Mouse (Mus musculus): ENCODE results near the gene Vwc2. TPM values are rescaled to one million over a fixed set of nuclear protein-coding genes. Genes with fewer than 3 reads are reported as not detected.

The Vwc2 gene
- polyA plus RNA-seq, 1 experiment from 2014 or later: 1.1 TPM

DNA sequence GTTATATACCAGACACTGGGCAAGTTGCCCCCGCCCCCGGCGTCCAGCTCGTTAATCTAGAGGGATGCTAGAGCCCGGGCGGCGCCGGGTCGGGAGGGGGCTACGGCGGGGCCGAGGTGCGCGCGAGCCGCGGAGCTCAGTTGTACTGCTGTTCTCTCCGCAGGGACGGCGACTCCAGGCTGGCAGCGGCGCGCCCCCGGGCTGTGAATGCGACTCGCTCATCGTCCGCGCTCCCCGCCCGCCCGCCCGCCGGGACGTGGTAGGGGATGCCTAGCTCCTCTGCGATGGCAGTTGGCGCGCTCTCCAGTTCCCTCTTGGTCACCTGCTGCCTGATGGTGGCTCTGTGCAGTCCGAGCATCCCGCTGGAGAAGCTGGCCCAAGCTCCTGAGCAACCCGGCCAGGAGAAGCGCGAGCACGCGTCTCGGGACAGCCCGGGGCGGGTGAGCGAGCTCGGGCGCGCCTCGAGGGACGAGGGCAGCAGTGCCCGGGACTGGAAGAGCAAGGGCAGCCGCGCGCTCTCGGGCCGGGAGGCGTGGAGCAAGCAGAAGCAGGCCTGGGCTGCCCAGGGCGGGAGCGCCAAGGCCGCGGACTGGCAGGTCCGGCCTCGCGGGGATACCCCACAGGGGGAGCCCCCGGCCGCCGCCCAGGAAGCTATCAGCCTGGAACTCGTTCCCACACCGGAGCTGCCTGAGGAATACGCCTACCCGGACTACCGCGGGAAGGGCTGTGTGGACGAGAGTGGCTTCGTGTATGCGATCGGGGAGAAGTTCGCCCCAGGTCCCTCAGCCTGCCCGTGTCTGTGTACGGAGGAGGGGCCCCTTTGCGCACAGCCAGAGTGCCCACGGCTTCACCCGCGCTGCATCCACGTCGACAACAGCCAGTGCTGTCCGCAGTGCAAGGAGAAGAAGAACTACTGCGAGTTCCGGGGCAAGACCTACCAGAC, 1.9 kb downstream of the Vwc2 start:
- ATAC-seq (ENCODE audit: insufficient number of reproducible peaks, low FRiP score): peak; percentile 54; the same call in 1 of the 2 replicates
- Histone ChIP-seq H3K4me2 (peak overlapping the region; percentile 93), H3K36me3 (no peaks in the 10 kb centered on the region), H3K9me3 (replicated peaks) (no peaks in the 10 kb centered on the region), H3K27me3 (replicated peaks) (peaks cover 74% of the 10 kb centered on the region), H3K4me1 (replicated peaks) (peaks cover 25% of the 10 kb centered on the region), H3K4me3 (peak overlapping the region; percentile 54), H3K27ac (ENCODE audit: poor library complexity, severe bottlenecking) (no peak overlapping the region), H3K9ac (peak overlapping the region; percentile 38; the same call in 1 of the 2 replicates)
- WGBS: under 1% methylated on average over 93 of the region's 93 CpGs

DNA sequence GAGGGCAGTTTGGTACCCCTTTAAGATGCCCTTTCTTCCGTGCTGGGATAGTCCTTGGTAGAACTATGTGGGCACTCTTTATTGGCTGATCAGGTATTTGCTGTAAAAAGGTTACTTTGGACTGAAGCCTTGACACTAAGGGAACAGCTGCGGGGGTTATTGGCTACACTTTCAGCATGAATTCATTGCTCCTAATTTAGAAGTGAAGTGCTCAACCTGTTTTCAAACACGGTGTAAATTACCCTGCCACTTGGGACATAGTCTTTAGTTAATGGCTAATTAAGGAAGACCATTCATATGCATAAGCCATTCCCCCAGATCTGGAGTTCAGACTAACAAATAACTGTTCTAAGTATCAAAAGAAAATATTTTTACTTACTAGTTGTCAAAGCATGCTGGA, 2.7 kb downstream of the Vwc2 start:
- no peak for ATAC-seq (ENCODE audit: insufficient number of reproducible peaks, low FRiP score)
- peak overlapping the region; percentile 54; the same call in 1 of the 2 replicates for H3K4me3 ChIP-seq
- H3K9me3 ChIP-seq (replicated peaks): no peaks in the 10 kb centered on the region
- 13% methylated on average over 3 of the region's 3 CpGs for whole genome bisulfite sequencing
- H3K4me2 ChIP-seq: peak overlapping the region; percentile 93
- H3K9ac ChIP-seq: no peak overlapping the region
- no peaks in the 10 kb centered on the region for H3K36me3 ChIP-seq
- no peak overlapping the region for H3K27ac ChIP-seq (ENCODE audit: poor library complexity, severe bottlenecking)
- H3K4me1 ChIP-seq (replicated peaks): peaks cover 25% of the 10 kb centered on the region
- H3K27me3 ChIP-seq (replicated peaks): peaks cover 71% of the 10 kb centered on the region

- Histone ChIP-seq H3K9ac (no peak overlapping the region), H3K36me3 (no peaks in the 10 kb centered on the region), H3K9me3 (replicated peaks) (no peaks in the 10 kb centered on the region), H3K4me3 (no peak overlapping the region), H3K27ac (ENCODE audit: poor library complexity, severe bottlenecking) (no peak overlapping the region), H3K27me3 (replicated peaks) (peaks cover 18% of the 10 kb centered on the region), H3K4me2 (no peak overlapping the region), H3K4me1 (replicated peaks) (no peaks in the 10 kb centered on the region)
- no peak for ATAC-seq (ENCODE audit: insufficient number of reproducible peaks, low FRiP score)
- 63% methylated on average over 4 of the region's 4 CpGs for WGBS
Measured at GRCm38 (mm10) chr11:11122866-11123265, 8.8 kb downstream of the Vwc2 start.

DNA sequence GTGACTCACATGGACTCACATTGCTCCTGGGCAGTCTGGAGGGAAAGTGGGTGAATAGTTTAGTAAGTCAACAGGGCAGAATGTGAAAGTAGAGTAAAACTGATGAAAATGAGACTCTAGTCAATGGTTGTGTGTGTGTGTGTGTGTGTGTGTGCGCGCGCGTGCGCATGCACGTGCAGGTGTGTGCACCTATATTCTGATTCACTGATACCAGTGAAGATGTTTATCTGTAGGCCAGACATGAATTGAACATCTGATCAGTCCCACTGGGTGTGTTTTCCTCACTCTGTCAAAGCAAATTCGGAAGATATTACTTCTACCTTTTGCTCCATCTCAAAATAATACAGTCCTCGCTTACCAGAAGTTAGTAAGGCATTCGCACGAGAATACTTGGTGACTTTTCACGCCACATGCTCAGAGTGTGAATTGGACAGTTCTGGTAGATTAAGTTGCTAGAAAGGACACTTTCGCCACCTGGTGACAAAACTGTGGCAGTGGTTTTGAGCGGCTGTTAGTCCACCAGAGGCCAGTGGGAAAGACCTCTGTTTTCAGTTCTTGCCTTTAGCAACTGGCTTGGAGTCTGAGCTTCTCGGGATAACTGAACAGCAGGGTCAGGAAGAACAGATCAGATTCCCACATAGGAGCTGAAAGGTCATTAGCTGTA, 17.5 kb downstream of the Vwc2 start:
- Histone ChIP-seq H3K36me3 (no peaks in the 10 kb centered on the region), H3K27me3 (replicated peaks) (no peaks in the 10 kb centered on the region), H3K9ac (no peak overlapping the region), H3K4me3 (no peak overlapping the region), H3K4me1 (replicated peaks) (no peaks in the 10 kb centered on the region), H3K27ac (ENCODE audit: poor library complexity, severe bottlenecking) (no peak overlapping the region), H3K9me3 (replicated peaks) (no peaks in the 10 kb centered on the region), H3K4me2 (no peak overlapping the region)
- WGBS: 52% methylated on average over 14 of the region's 14 CpGs
- no peak for ATAC-seq (ENCODE audit: insufficient number of reproducible peaks, low FRiP score)

DNA sequence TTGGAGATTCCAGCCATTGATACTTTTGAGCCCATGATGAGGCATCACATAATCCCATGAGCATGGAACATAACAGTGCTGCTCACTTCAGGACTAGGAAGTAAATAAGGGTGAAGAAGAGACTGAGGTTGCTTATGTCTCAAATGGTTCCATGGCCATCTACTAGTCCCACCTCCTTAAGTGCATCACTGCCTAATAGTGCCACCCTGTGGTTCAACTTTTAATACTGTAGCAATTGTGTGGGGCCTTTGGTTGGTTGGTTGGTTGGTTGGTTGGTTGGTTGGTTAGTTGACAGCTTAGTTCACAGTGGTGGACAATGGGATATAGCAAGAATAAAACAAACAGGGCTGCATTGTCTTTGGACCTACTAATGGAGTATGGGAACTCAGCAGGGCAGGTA, 26.6 kb downstream of the Vwc2 start:
- H3K9me3 ChIP-seq (replicated peaks): no peaks in the 10 kb centered on the region
- H3K27ac ChIP-seq (ENCODE audit: poor library complexity, severe bottlenecking): no peak overlapping the region
- H3K36me3 ChIP-seq: no peaks in the 10 kb centered on the region
- H3K27me3 ChIP-seq (replicated peaks): no peaks in the 10 kb centered on the region
- no peak overlapping the region for H3K9ac ChIP-seq
- no peak overlapping the region for H3K4me3 ChIP-seq
- no peak overlapping the region for H3K4me2 ChIP-seq
- ATAC-seq (ENCODE audit: insufficient number of reproducible peaks, low FRiP score): no peak
- H3K4me1 ChIP-seq (replicated peaks): no peaks in the 10 kb centered on the region

GRCm38 (mm10) chr11:11152681-11153080, 38.7 kb downstream of the Vwc2 start:
- Histone ChIP-seq H3K4me1 (replicated peaks) (no peaks in the 10 kb centered on the region), H3K36me3 (no peaks in the 10 kb centered on the region), H3K27ac (ENCODE audit: poor library complexity, severe bottlenecking) (no peak overlapping the region), H3K4me3 (no peak overlapping the region), H3K27me3 (replicated peaks) (no peaks in the 10 kb centered on the region), H3K9me3 (replicated peaks) (no peaks in the 10 kb centered on the region; the same call in 1 of the 2 replicates), H3K4me2 (no peak overlapping the region), H3K9ac (no peak overlapping the region)
- 50% methylated on average over 1 of the region's 1 CpGs for WGBS
- ATAC-seq (ENCODE audit: insufficient number of reproducible peaks, low FRiP score): no peak

DNA sequence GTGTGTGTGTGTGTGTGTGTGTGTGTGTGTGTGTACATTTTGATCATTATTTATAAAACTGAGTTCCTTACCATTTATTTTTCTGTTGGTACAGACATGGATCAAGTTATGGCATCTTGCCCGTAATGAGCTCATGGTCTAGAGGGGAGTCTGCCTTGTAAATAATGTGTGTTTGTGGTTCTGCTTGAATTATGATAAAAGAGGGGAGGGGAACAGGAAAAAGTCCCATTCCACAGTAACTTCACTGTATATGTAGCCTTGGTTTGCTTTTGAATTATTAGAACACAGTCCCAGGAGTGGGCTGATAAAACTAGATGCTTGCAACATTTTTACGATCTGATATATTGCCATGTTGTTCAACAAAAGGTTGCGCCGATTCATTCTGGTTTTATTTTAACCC, 57.4 kb downstream of the Vwc2 start:
- H3K4me2 ChIP-seq: no peak overlapping the region
- no peaks in the 10 kb centered on the region for H3K36me3 ChIP-seq
- H3K4me1 ChIP-seq (replicated peaks): no peaks in the 10 kb centered on the region
- no peak overlapping the region for H3K27ac ChIP-seq (ENCODE audit: poor library complexity, severe bottlenecking)
- H3K27me3 ChIP-seq (replicated peaks): no peaks in the 10 kb centered on the region
- no peak for ATAC-seq (ENCODE audit: insufficient number of reproducible peaks, low FRiP score)
- no peak overlapping the region for H3K9ac ChIP-seq
- H3K9me3 ChIP-seq (replicated peaks): no peaks in the 10 kb centered on the region
- no peak overlapping the region for H3K4me3 ChIP-seq
- 83% methylated on average over 4 of the region's 4 CpGs for WGBS

DNA sequence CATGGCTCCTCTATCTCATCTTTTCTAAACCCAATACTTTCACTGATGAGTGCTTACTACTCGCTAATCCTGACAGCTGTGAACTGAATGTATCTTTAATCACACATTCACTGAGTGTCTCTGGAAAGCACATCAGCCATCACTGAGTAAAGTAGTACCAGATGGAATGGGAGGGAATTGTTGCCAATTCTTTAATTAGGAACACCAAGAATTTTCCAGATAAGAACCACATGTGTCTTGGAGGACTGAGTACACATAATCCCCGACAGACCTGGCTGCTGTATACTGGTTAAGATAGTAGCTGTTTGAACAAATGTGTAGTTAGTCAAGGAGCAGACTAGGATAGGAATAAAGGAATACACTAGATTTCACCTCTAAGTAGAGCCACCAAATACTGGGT, 61.2 kb downstream of the Vwc2 start:
- 47% methylated on average over 2 of the region's 2 CpGs for WGBS
- Histone ChIP-seq H3K4me2 (no peak overlapping the region), H3K9ac (no peak overlapping the region), H3K9me3 (replicated peaks) (no peaks in the 10 kb centered on the region), H3K4me1 (replicated peaks) (no peaks in the 10 kb centered on the region), H3K36me3 (no peaks in the 10 kb centered on the region), H3K27ac (ENCODE audit: poor library complexity, severe bottlenecking) (no peak overlapping the region), H3K27me3 (replicated peaks) (no peaks in the 10 kb centered on the region), H3K4me3 (no peak overlapping the region)
- ATAC-seq (ENCODE audit: insufficient number of reproducible peaks, low FRiP score): no peak

DNA sequence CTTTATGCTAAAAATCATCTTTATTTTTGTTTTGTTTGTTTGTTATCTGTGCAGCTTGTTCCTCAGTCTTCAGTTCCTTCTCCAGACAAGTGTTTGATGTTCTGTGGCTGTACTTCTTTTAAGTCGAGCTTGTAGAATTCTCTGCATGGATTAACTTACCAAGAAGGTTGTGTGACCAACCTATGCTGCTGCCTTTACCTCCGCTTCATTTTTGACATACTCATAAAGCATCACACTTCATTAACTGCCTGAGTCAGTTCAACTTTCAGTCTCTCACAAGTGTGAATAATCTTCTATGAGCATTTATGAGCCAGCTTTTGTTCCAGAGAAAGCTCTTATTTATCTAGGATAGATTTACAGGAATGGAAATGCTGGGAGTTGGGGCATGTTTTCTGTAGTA, 68.7 kb downstream of the Vwc2 start:
- Histone ChIP-seq H3K9ac (no peak overlapping the region), H3K27ac (ENCODE audit: poor library complexity, severe bottlenecking) (no peak overlapping the region), H3K4me3 (no peak overlapping the region), H3K4me2 (no peak overlapping the region), H3K4me1 (replicated peaks) (no peaks in the 10 kb centered on the region), H3K36me3 (no peaks in the 10 kb centered on the region), H3K9me3 (replicated peaks) (no peaks in the 10 kb centered on the region), H3K27me3 (replicated peaks) (no peaks in the 10 kb centered on the region)
- WGBS: 67% methylated on average over 2 of the region's 2 CpGs
- ATAC-seq (ENCODE audit: insufficient number of reproducible peaks, low FRiP score): no peak

- H3K4me2 ChIP-seq: no peak overlapping the region
- H3K9me3 ChIP-seq (replicated peaks): no peaks in the 10 kb centered on the region
- H3K36me3 ChIP-seq: no peaks in the 10 kb centered on the region
- ATAC-seq (ENCODE audit: insufficient number of reproducible peaks, low FRiP score): no peak
- H3K9ac ChIP-seq: no peak overlapping the region
- no peaks in the 10 kb centered on the region for H3K4me1 ChIP-seq (replicated peaks)
- no peak overlapping the region for H3K4me3 ChIP-seq
- H3K27ac ChIP-seq (ENCODE audit: poor library complexity, severe bottlenecking): no peak overlapping the region
- no peaks in the 10 kb centered on the region for H3K27me3 ChIP-seq (replicated peaks)
- 27% methylated on average over 1 of the region's 1 CpGs for WGBS
Measured at GRCm38 (mm10) chr11:11223162-11223561, 109.1 kb downstream of the Vwc2 start.

- Histone ChIP-seq H3K36me3 (no peaks in the 10 kb centered on the region), H3K9me3 (replicated peaks) (no peaks in the 10 kb centered on the region), H3K4me2 (no peak overlapping the region), H3K27ac (ENCODE audit: poor library complexity, severe bottlenecking) (no peak overlapping the region), H3K4me3 (no peak overlapping the region), H3K9ac (no peak overlapping the region), H3K4me1 (replicated peaks) (no peaks in the 10 kb centered on the region), H3K27me3 (replicated peaks) (no peaks in the 10 kb centered on the region)
- no peak for ATAC-seq (ENCODE audit: insufficient number of reproducible peaks, low FRiP score)
- 77% methylated on average over 1 of the region's 1 CpGs for WGBS
Measured at GRCm38 (mm10) chr11:11239346-11239745, 125.3 kb downstream of the Vwc2 start.

Data from heart, embryonic 12.5 days (tissue).